Mouse (Mus musculus) embryo, embryonic 9.5 days (tissue): Measurements from ENCODE around the gene Pgpep1.

Experiments
- DNase-seq: peaks from one replicate; pipeline ENCODE4 v3.0.0-alpha.2; 2017; ENCODE audit errors: extremely low spot score

The Pgpep1 gene

DNA sequence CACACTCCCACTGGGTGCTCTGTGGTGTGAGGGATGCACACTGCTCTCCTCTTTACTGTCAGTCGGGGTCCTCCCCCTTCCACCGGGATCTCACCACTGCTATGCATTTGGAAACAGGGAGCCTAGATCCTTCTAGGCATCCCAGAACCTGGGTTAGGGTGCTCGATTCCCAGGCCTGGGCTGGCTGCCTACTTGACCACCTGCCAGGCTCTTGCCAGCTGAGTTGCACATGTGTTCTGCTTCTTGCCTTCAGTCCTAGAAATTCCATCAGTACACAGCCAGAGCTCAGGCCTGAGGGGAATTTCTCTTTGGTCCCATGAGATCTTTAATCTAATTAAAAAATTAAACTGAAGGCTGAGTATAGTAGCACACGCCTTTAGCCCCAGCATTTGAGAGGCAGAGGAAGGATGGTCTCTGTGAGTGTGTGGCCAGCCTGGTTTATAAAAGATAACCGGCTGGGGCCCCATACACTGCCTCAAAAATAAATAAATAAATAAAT is 29.8 kb upstream of the Pgpep1 start:
- DNase-seq: no peak

DNA sequence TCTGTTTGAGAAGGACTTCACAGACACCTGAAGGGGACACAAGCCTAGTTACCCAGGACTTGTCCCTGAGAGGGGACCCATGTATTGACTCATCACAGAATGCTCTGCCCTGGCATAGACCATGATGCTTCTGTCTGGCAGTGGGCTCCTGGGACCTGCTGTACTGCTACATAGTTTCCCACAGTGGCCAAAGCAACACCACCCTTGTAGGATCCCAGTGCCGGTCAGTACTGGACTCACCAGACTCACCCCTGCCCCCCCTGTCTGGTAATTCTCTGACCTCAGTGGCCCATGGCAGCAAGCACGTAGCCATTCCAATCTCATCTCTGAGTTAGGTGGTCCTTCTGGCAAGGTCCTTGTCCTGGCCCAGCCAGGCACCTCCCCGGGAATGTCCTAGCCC is 27.9 kb upstream of the Pgpep1 start:
- DNase-seq: no peak

DNA sequence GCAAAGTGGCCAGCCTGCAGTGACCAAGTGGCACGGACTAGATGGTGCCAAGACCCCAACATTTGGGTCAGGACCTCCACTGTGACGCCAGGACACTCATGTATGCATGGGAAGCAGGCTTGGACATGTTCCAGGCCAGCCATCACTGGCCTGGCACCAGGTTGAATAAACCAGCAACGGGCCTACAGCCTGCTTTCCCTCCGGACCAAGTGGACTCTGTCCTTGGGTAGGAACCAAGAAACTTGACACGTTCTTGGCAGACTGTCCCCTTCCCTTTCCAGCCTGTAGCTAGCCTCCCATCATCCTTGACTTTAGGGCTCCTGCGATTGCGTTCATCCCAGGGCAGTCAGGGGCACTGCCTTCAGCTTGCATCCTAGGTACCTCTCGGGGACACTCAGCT is 27.4 kb upstream of the Pgpep1 start:
- DNase-seq: no peak

DNA sequence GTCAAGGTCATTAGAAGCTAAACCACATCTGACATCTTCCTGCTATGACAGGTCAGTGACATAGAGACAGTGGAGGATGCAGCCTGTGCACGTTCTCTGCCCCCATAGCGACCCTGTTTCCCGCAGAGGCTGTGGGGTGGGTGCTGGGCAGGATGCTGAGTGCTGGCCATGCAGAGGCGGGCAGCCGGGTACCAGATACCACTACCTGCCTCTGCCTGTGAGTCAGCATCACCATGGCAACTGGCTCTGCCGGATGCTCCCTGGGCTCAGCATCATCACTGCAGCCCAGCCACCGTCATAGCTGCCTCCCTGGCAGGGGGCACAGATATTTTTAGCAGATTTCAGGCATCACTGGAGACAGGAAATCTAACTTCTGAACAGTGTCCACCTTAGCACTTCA is 24.1 kb upstream of the Pgpep1 start:
- no peak for DNase-seq

DNA sequence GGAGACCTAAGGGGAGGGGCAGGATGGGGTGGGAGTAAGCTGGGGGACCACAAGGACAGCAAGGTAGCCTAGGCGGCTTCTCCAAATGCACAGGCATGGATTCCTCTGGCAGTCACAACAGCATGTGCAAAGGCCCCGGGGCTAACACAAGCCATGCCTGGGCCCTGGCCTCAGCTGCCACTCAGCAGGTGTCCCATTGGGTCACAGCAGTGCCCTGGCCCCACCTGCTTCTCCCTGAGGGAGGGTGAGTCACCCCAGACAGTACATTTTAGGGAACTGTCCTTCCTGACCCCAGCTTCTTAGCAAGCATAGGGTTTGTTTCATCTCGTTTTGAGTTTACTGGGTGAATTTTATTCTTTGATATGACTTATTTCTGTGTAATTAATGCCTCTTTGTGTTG is 22.5 kb upstream of the Pgpep1 start:
- no peak for DNase-seq

DNA sequence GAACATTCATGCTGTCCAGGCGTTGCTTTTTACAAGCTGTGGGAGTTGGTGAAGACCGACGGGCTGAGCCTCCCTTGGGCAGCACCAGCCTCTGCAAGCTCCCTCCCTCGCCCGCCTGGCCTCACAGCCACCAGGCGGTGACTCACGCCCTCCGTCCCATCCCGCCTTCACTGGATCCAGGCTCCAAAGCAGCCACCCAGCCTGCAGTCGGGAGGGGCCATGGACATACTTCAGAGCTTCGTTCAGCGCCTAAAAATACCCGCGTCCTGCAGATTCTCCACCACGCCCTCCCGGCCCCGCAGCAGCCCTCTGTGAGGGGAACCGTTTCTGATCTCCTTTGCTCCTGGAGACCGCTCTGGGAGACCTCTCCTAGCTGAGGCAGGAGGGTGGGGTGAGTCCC is 22.0 kb upstream of the Pgpep1 start:
- peak; percentile 47 for DNase-seq

DNA sequence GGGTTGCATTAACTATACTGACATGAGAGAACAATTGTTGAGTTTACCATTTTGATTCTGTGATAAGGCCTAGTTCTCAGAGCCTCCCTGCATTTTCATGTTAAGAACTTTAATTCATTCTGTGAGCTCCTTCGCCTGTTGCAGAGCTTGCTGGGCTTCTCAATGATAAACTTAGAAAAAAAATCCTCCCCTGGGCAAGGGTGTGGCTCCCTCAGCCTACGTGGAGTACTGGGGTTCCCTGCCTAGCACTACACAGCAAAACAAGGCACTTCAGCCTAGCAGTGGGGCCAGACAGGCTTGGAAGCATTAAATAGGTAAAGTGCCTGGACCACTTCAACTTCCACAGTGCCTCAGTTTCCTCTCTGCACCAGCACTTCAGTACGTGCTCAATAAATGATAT is 21.2 kb upstream of the Pgpep1 start:
- DNase-seq: no peak

DNA sequence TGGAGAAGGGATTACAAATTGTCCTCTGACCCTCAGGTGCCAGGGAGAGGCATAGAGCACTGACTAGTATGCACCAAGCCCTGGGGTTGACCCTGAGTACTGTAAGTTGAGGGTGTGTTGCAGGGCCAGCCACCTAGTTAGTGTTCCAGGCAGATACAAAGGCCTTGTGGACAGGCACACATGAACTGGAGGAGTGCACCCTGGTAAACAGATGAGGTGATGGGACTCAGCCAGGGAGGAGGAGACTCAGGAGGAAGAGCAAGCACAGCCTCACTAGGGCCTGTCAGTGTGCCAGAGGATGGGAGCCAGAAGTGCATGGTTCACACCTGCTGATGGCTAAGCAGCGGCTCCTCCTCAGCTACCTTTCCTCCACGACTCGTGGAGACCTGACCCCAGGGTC is 19.9 kb upstream of the Pgpep1 start:
- DNase-seq: no peak

DNA sequence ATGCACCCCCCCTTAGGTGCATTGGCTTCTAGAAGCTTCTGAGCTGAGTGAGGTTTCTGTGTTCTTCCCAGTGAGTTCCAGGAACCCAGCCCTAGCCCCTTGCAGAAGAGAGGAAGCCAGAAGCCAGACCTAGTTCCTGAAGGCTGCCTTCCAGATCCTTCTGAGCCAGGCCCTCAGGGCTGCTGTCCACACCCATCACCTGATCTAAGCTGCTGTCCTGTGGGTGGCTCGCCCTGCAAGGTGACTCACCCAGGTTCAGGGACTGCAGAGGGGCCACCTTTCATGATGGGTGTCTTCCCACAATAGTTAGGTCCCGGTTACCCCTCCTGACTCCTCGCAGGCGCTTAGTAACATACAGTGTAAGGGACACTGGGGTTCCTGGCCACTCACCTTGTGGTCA is 19.2 kb upstream of the Pgpep1 start:
- DNase-seq: no peak

DNA sequence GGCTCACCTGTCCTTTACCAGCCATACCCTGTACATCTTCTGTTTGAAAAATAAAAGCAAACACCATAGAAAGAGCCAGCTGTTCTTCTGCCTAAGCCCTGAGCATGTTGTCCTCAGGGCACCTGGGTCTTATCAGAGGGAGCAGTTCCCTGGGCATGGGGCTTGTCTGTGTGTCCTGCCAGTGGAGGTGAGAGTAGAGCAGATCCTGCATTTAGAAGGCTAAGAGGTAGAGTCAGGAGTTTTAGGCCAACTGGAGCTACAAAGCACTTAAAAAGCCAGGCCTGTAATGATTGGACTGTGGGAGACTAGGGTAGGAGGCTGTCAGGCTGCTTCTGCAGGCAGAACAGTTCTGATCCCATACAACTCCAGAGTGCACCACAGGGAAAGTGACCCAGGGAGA is 18.5 kb upstream of the Pgpep1 start:
- no peak for DNase-seq

DNA sequence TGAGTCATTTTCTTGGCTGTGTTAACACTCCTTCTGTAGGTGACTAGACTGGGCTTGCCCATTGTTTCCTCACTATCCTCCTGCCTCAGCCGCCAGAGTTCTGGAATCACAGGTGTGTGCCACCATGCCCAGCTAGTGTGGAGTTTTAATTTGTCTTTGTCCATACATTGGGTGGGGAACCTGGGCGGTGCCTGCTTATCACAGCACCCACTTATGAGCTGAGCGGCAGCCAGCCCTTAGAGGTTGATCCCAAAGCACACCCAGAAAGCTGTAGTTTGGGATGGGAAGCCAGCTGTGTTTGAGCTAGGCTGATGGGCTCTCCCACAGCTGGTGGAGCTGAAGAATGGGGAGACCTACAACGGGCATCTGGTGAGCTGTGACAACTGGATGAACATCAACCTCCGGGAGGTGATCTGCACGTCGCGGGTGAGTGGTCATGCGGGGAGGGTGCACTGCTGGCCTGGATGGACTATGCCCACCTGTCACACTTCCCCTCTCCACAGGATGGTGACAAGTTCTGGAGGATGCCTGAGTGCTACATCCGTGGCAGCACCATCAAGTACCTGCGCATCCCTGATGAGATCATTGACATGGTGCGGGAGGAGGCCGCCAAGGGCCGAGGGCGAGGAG is 17.4 kb upstream of the Pgpep1 start:
- DNase-seq: no peak

DNA sequence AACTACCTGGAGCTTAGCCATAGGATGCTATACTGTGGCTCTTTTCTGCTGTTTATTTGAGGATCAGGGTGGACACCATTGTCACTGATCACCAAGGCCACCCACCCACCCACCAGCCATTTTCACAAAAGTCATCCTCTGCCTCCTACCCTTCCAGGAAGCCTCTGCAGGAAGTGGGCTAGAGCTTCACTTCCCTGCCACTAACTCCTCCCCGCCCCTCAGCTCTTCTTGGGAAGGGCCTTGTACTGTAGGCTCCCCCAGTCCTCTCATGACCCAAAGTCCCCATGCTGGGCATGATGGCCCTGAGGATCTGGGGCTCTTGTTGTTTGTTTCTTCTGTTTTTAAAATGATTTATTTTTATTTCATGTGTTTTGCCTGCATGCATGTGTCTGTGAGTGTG is 15.1 kb upstream of the Pgpep1 start:
- no peak for DNase-seq

DNA sequence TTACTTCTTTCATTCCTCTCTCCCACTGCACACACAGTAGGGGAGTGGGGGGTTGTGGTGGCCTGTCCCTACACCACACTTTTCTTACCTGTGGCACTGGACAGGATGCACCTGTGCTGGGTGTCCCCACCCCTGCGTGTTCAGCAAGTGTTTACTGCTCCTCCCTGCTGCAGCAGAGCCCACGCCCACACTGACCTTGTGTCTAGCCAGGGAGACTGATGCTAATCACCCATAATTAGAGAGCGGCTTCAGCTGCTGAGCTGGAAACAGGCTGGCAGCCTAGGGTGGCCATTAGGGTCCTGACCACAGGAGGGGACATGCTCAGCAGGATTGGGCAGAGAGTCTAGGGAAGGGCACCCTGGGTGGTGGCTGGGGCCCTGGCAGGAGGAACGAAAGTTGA is 14.5 kb upstream of the Pgpep1 start:
- DNase-seq: no peak

DNA sequence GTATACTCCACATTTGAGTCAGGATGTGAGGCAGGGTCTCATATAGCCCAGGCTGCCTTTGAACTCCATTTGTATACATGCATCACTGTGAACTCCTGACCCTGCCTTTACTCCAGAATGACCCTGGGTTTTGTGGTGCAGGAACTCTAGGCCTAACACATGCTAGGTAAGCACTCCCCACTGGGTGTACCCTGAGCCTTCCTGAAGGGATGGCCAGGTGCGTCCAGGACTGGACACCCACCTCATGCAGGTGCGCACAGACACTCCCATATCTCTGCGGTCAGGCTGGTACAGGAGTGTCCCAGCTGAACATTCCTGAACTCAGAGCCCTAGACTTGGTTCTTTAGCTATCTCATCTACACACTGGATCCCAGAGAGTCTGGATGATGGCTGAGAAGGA is 13.9 kb upstream of the Pgpep1 start:
- no peak for DNase-seq

DNA sequence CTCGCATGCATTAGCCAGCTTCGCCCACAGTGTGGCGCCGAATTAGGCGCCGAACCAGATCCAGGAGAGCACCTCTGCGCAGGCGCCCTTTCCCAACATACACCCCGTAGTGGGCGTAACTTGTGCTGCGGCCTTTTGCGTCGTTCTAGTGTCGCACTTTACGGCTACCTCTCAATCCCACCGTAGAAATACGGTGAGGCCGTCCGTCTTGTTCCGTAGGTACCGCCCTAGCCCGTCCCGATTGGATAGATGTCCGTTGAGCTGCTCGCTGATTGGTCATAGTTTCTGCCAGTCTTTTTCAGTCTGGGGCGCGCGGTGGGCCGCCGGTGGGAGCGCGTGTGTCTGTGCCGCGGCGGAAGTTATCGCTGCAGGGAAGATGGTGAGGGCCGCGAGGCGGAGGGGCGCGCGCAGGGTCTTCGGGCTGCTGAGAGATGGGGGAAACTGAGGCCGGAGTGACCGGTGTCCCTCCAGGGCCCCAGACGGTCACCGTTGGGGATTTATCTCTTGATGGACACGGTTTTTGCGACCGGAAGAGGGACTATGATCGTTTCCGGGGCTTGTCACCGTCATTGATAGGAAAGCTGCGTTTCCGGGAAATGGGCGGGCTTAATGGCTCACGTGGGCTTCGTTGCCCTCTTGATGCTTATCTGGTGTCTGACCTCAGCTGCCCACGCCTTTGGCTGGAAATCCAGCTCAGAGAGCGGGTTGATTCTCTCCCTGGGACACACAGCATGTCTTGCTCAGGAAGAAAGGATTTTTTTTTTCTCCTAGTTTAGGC is 13.1 kb upstream of the Pgpep1 start, which contains the start of gene Lsm4:
Gene Lsm4 (plus strand): TSS at position 170 of the 778 bp plus-strand sequence.
- peak; percentile 99 for DNase-seq

DNA sequence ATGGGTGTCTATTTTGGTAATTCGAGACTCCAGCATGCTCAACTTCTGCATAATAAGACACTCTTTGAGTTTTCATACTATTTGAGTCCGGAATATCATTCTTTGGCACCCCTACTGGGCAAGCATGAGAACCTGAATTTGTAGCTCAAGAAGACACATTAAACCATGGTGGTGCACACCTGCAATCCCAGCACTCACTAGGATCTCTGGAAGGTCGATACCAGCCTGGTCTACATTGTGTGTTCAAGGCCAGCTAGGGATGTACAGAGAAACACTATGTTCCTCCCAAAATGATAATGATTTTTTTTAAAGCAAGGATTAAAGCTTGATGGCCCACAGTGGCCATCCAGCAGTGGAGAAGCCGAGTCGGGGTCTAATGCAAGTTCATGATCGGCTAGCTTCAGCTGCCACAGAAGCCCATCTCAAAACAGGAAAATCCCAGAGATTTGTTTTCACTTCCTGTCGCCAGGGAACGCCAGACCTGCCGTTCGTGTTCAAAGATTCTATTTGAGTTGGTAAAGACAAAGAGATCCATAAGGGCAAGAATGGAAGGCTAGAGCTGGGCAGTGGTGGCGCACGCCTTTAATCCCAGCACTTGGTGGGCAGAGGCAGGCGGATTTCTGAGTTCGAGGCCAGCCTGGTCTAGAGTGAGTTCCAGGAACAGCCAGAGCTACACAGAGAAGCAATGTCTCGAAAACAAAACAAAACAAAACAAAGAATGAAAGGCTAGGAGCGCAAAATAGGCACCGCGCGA is 12.3 kb upstream of the Pgpep1 start:
- no peak for DNase-seq

DNA sequence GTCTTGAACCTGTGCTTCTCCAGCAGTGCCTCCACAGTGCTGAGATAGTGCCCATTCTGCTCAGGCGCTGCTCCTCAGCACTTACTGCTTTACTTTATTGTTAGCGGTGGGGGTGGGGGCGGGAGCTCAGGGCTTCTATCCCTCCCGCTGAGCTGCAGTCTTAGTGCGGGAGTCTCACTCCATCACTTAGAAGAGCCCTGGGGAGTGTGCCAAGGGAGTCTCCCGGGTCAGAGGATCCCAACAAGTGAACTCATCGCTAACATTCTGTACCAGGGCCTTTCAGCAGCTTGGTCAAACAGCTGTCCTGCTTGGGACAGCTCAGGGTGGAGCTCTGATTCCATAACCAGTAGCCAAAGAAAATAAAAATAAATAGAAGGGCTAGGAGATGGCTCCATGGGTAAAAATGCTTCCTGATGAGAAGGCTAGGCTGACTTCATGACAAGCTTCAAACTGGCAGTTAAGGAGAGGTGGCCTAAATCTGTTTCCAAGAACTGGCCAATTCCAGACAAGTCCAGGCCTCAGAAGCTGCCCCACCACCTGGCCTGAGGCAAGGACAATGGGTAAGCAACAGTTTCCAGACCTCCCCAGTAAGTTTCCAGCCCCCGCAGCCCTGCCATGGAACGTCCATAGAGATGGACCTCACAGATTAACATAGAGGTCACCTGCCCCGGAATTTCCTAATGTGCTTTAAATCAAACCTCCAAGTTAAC is 11.6 kb upstream of the Pgpep1 start:
- DNase-seq: no peak

DNA sequence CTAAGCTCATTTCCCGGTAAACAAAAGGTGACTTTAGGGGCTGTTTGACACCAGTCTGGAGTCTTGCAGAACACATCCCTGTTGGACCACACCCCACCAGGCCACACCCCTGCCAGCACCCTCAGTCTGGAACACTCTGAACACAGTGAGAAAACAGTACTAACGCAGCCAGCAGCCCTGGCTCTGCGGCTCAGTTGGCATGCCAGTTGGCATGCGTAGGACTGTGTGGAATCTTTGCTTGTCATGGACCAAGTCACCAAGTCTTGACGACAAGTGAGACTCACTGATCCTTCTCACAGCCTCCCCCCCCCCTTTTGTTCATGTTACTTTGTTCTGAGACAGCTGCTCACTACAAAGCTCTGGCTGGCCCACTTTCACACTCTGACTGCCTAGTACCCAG is 6.9 kb upstream of the Pgpep1 start:
- no peak for DNase-seq

DNA sequence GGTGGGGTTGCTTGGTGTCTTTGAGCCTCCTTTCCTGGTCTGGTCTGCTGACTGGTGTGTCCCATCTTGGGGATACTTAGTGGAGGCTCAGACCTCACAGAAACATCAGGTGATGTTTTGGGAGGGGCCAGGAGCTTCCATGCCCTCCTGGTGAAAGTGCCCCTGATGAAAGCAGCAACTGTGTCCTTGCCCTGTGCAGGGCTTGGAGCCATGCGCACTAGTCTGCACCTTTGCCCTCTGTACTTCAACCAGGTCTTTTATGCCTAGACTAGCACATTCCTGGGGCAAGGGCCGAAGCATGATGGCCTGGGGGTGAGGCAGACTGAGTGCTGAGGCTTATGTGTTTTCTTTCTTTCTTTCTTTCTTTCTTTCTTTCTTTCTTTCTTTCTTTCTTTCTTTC is 5.4 kb upstream of the Pgpep1 start:
- no peak for DNase-seq

DNA sequence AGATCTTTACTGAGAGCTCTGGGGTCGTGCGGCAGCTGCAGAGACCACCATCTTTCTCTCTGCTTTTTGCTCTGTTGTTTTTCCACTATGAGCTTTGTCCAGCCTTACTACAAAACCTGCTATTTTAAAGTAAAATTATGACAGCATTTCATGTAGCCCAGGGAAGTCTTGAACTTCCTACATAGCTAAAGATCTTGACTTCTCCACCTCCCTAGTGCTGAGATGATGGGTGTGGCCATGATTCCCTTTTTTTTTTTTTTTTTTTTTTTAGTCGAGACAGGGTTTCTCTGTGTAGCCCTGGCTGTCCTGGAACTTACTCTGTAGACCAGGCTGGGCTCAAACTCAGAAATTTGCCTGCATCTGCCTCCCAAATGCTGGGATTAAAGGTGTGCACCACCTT is 4.4 kb upstream of the Pgpep1 start:
- DNase-seq: no peak

DNA sequence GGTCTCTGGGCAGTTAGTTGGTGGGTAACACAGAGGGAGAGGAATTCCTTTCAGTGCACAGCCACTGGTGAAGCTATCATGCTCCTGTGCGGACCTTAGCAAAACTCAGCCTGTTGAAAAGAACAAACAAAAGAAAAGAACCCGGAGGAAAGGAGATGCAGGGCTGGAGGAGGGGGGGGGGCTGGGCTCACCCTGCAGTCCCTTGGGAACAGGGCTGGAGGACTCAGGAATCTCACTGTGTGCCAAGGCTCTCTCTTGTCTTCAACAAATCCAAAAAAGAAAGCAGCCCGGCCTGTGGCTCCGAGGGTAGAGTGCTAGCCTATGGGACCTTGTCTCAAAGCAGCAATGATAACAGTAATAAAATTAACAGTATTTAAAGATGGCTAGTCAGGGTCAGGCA is 3.5 kb upstream of the Pgpep1 start:
- no peak for DNase-seq

DNA sequence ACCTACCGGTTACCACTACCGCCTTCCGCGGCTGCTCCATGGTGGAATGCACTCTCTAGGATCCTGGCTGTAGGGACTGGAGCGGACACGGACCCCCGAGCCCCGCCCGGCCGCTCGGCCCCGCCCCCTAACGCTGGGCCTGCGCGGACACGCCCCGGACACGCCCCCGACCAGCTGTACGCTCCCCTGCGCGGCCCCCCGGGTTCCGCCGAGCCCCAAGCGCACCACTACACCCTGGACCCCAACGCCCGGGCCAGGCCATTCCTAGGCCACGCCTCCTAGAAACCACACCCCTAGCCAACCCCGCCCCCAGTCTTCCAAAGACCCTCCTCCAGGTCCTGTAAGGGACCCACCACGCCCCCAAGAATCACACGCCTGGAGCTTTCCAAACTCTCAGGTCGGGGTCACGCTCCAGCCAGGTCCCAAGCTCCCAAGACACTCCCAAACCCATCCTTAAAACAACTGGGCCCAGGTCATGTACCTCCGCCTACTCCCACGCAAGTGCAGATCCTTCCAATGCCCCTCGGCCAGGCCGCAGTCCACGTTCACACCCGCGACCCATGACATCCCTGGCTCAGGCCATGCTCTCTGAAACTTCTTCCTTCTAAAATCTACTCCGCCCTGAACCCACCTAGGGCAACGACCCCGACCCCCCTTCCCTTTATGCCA is 450 bp downstream of the Pgpep1 start:
- peak; percentile 99 for DNase-seq
